Mouse (Mus musculus) lung, postnatal 0 days (tissue): Measurements from ENCODE around the gene Mdn1. TPM values are rescaled to one million over a fixed set of nuclear protein-coding genes. Genes with fewer than 3 reads are reported as not detected.

Experiments
- ATAC-seq: fragments of 200-750 bp; cut with Nextera tagmentation; 2 replicates; pipeline ENCODE4 v1.8.0; 2017; ENCODE audit warnings: moderate library complexity
- DNase-seq: peaks from one replicate; pipeline ENCODE4 v3.0.0-alpha.2; 2016; ENCODE audit warnings: low spot score
- H3K27ac ChIP-seq: fragments of 300-500 bp; sonication (generic); 2 replicates; pipeline ENCODE4 v1.5.1; 2014; ENCODE audit warnings: antibody characterized with exemption, mild to moderate bottlenecking, low read length, mixed read lengths
- H3K27me3 ChIP-seq: fragments of 300-500 bp; sonication (generic); replicated peaks from 2 replicates; pipeline ENCODE4 v1.6.1; 2014; ENCODE audit warnings: low read length, mixed read lengths; ENCODE audit not compliant: insufficient read depth
- H3K36me3 ChIP-seq: fragments of 300-500 bp; sonication (generic); 2 replicates; pipeline ENCODE4 v1.6.1; 2014; ENCODE audit warnings: low read length, mixed read lengths; ENCODE audit not compliant: insufficient read depth
- H3K4me1 ChIP-seq: fragments of 300-500 bp; sonication (generic); 2 replicates; pipeline ENCODE4 v1.6.1; 2014; ENCODE audit warnings: antibody characterized with exemption, low read depth, low read length, mixed read lengths; ENCODE audit not compliant: insufficient read depth
- H3K4me2 ChIP-seq: fragments of 300-500 bp; sonication (generic); replicated peaks from 2 replicates; pipeline ENCODE4 v1.6.1; 2014; ENCODE audit warnings: low read depth, mild to moderate bottlenecking, low read length, moderate library complexity, mixed read lengths
- H3K4me3 ChIP-seq: fragments of 300-500 bp; sonication (generic); 2 replicates; pipeline ENCODE4 v1.5.1; 2014; ENCODE audit warnings: low read depth, low read length
- H3K9ac ChIP-seq: fragments of 300-500 bp; sonication (generic); replicated peaks from 2 replicates; pipeline ENCODE4 v1.6.1; 2014; ENCODE audit warnings: low read depth, mild to moderate bottlenecking
- H3K9me3 ChIP-seq: fragments of 300-500 bp; sonication (generic); 2 replicates; pipeline ENCODE4 v1.6.1; 2016; ENCODE audit warnings: low read length, mixed read lengths
- CTCF ChIP-seq: IDR thresholded peaks from 2 replicates; pipeline ENCODE4 v1.5.1; 2016; ENCODE audit warnings: antibody characterized with exemption, mild to moderate bottlenecking
- EP300 ChIP-seq: IDR thresholded peaks from 2 replicates; pipeline ENCODE4 v1.6.1; 2016; ENCODE audit warnings: antibody characterized with exemption, mild to moderate bottlenecking, control low read depth
- WGBS: fragments of 180-500 bp; shearing (Covaris S2); extraction: QIAGEN DNeasy Blood & Tissue Kit; methylation state at CpG from one replicate; pipeline ENCODE4 v1.1.7; 2014; 5-methylcytosine and 5-hydroxymethylcytosine counted together
- polyA plus RNA-seq: library from polyadenylated mRNA; unstranded; fragments of >200 nt; fragmentation: Nextera tagmentation; extraction: Ambion mirVana; gene quantifications from 2 replicates; pipeline ENCODE4 v1.2.1, GENCODE M21; 2015

Gene Mdn1
- polyA plus RNA-seq = 3.2 and 3.5 TPM in 2 replicates

GRCm38 (mm10) chr4:32656918-32657662 lies at the start of gene Mdn1:
Gene Mdn1, plus strand, starts transcription at chr4:32657119.
- ATAC-seq = peak; percentile 97
- peak within 1 kb of the TSS; percentile 93 for H3K4me3 ChIP-seq
- TF ChIP-seq CTCF = peak; percentile 12; the same call in 1 of the 2 replicates
- no peak for TF ChIP-seq EP300
- no peaks in the 10 kb centered on the region for H3K27me3 ChIP-seq
- H3K4me1 ChIP-seq = no peaks in the 10 kb centered on the region
- peak within 1 kb of the TSS; percentile 66 for H3K4me2 ChIP-seq
- WGBS = under 1% methylated on average over 67 of the region's 68 CpGs
- no peaks in the 10 kb centered on the region for H3K9me3 ChIP-seq
- no peaks in the 10 kb centered on the region for H3K36me3 ChIP-seq
- peak within 1 kb of the TSS; percentile 47 for H3K9ac ChIP-seq
- DNase-seq = peak; percentile 96
- peak within 1 kb of the TSS; percentile 51 for H3K27ac ChIP-seq

GRCm38 (mm10) chr4:32615034-32615881 lies 41.7 kb upstream of the Mdn1 start, which contains the start of gene Casp8ap2:
Gene Casp8ap2, plus strand, starts transcription at chr4:32615451.
- Histone ChIP-seq H3K27me3 (no peaks in the 10 kb centered on the region), H3K4me1 (peaks cover 4% of the 10 kb centered on the region; the same call in 1 of the 2 replicates), H3K27ac (peak within 1 kb of the TSS; percentile 91), H3K9ac (peak within 1 kb of the TSS; percentile 91), H3K36me3 (no peaks in the 10 kb centered on the region), H3K4me2 (peak within 1 kb of the TSS; percentile 76), H3K9me3 (no peaks in the 10 kb centered on the region), H3K4me3 (peak within 1 kb of the TSS; percentile 92)
- peak; percentile 100 for DNase-seq
- TF ChIP-seq EP300 (peak; percentile 84), CTCF (peak; percentile 16)
- peak; percentile 99 for ATAC-seq
- WGBS = 1% methylated on average over 62 of the region's 67 CpGs

- TF ChIP-seq CTCF (no peak), EP300 (peak; percentile 74)
- H3K4me2 ChIP-seq = no peak overlapping the region
- H3K27ac ChIP-seq = no peak overlapping the region
- no peaks in the 10 kb centered on the region for H3K36me3 ChIP-seq
- no peaks in the 10 kb centered on the region for H3K9me3 ChIP-seq
- H3K4me1 ChIP-seq = no peaks in the 10 kb centered on the region
- peak; percentile 73 for DNase-seq
- ATAC-seq = peak; percentile 96
- no peak overlapping the region for H3K9ac ChIP-seq
- no peaks in the 10 kb centered on the region for H3K27me3 ChIP-seq
- no peak overlapping the region for H3K4me3 ChIP-seq
Observed at GRCm38 (mm10) chr4:32621637-32622036, 35.3 kb upstream of the Mdn1 start.

GRCm38 (mm10) chr4:32651669-32652068 lies 5.2 kb upstream of the Mdn1 start:
- 59% methylated on average over 5 of the region's 5 CpGs for WGBS
- H3K9me3 ChIP-seq = no peaks in the 10 kb centered on the region
- H3K4me3 ChIP-seq = no peak overlapping the region
- H3K9ac ChIP-seq = no peak overlapping the region
- TF ChIP-seq CTCF = no peak
- TF ChIP-seq EP300 = no peak; the same call in 1 of the 2 replicates
- H3K4me2 ChIP-seq = no peak overlapping the region
- DNase-seq = peak; percentile 44
- ATAC-seq = peak; percentile 75
- no peak overlapping the region for H3K27ac ChIP-seq
- H3K4me1 ChIP-seq = no peaks in the 10 kb centered on the region
- no peaks in the 10 kb centered on the region; the same call in 1 of the 2 replicates for H3K36me3 ChIP-seq
- H3K27me3 ChIP-seq = no peaks in the 10 kb centered on the region

GRCm38 (mm10) chr4:32656146-32656904 lies 594 bp upstream of the Mdn1 start:
- Histone ChIP-seq H3K4me1 (no peaks in the 10 kb centered on the region), H3K27ac (peak overlapping the region; percentile 51), H3K4me2 (peak overlapping the region; percentile 66; the same call in 1 of the 2 replicates), H3K9me3 (no peaks in the 10 kb centered on the region), H3K9ac (peak overlapping the region; percentile 47), H3K27me3 (no peaks in the 10 kb centered on the region), H3K4me3 (peak overlapping the region; percentile 93), H3K36me3 (no peaks in the 10 kb centered on the region)
- 57% methylated on average over 11 of the region's 11 CpGs for WGBS
- TF ChIP-seq CTCF (0 out of 2 replicates have a peak, but pooled peaks have one; percentile 16), EP300 (no peak)
- ATAC-seq (0 out of 2 replicates have a peak, but pooled peaks have one; percentile 16), DNase-seq (peak; percentile 10)
